Mouse (Mus musculus) cerebellum, adult 11-12 months (tissue): ENCODE results near the gene Mak.
"Not testable (repeated sequence)": the region's sequence is repeated elsewhere in the genome, so short reads cannot be mapped to it uniquely, and the experiment has no call there.

Source experiments
- DNase-seq: peaks from one replicate; pipeline ENCODE4 v3.0.0; 2022

Mak gene

GRCm38 (mm10) chr13:41067618-41068017, 11.9 kb downstream of the Mak start:
- no peak for DNase-seq

GRCm38 (mm10) chr13:41051965-41052364, 27.5 kb downstream of the Mak start:
- no peak for DNase-seq

GRCm38 (mm10) chr13:41047280-41047679, 32.2 kb downstream of the Mak start:
- no peak for DNase-seq

DNA sequence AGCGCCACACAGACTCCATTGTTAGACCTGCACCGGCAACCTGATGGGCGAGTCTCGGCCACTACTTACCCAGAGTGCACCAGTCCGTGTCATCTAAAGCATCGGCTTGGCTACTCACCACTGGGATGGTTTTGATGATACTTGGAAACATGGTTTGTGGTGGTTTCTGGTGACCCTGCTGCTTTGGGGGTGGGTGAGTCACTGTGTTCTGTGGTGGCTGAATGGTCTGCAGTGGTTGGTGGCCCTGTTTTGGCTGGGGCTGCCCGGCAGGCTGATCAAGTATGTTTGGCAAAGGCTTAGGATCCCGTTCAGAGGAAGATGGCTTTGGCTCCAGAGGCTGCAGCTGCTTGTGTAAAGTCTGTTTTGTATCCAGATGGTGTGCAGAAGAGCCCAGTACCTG, 33.6 kb downstream of the Mak start:
- no peak for DNase-seq

GRCm38 (mm10) chr13:41042511-41042910, 37.0 kb downstream of the Mak start:
- DNase-seq: no peak

DNA sequence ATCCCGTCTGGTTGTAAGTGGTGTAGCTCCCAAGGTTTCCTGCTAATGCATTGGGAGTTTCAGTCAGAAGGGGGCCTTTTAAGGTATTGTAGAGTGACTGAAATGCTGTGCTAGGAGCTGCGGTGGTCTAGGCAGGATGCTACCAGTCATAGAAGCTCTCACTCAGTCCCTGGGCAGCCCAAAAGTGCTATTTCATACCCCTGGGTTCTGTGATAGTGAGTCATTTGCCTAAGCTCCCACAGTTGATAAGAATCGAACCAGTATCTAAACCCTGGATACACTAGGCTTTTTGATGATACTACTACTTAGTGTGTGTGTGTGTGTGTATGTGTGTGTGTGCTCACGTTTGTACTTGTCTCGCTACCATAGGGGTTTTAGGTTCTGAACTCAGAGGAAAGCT, 49.4 kb downstream of the Mak start:
- no peak for DNase-seq

GRCm38 (mm10) chr13:41022099-41022498, 57.4 kb downstream of the Mak start:
- no peak for DNase-seq

DNA sequence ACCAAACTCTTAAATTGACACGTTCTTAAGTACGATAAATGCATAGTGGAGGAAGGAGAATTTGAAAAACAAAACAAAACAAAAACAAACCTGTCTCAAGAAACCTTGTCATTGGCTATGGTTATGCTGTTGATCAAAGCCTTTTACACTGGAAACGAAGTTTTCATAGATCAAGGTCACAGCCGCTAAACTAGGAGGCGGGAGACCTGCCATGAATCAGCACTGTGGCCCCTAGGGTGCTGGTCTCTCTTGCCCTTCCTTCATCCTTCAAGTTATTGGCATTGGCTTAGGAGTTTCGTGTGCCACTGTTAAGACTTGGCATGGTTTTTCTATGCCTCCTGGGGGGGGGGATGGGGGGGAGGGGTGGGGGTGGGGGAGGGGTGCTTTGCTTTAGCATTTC, 57.9 kb downstream of the Mak start:
- DNase-seq: no peak

GRCm38 (mm10) chr13:41020494-41020893, 59.0 kb downstream of the Mak start:
- DNase-seq: no peak

DNA sequence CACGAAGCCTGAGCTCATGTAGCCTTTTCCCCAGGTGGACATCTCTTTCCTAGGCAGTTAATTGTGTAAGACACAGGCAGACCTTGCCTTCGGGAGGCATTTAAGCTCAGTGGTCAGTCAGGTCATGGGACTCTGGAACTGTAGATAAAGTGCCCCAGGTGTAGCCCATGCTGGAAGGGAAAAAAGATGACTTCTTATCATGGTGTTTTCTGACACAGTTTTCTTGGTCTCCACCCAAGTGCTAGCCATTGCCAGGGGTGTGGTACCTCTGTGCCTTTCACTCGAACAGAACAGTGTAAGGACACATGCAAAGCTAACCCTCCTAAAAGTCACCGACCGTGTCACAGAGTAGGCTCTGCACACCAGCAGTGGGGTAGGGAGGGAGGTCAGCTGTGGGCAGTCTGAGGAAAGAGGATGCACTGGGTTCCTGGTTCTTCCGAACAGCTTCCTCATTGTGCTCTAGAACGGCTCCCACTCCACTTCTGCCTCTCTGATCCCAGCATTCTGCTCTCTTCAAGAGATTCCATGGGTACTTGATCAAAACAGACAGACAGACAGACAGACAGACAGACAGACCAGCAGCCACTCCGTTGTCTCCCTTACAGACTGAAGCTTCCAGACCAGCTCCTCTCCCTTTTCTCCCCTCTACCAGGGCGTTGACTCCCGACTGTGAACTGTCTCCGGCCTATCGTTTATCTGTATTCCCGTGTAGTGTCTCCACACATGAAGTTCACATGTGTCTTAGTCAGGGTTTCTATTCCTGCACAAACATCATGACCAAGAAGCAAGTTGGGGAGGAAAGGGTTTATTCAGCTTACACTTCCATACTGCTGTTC, 60.5 kb downstream of the Mak start:
- DNase-seq: no peak

DNA sequence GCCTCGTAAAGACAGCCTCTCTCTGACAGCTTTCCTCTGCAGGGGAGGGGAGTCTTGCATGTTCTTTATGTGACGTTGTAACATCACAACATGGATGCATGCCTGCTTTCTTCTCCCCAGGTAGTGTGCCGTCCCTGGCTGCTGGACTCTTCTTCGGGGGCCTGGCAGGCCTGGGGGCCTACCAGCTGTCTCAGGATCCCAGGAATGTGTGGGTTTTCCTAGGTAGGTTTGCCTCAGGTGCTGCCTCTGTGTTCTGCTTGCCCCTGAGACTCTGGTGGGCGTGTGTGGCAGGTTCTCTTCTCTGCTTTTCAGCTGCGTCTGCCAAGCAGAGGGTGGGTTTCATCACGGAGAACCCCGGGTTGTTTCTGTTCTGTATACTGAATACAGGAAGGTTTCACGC, 61.3 kb downstream of the Mak start:
- no peak for DNase-seq

GRCm38 (mm10) chr13:41017832-41018231, 61.7 kb downstream of the Mak start:
- no peak for DNase-seq

DNA sequence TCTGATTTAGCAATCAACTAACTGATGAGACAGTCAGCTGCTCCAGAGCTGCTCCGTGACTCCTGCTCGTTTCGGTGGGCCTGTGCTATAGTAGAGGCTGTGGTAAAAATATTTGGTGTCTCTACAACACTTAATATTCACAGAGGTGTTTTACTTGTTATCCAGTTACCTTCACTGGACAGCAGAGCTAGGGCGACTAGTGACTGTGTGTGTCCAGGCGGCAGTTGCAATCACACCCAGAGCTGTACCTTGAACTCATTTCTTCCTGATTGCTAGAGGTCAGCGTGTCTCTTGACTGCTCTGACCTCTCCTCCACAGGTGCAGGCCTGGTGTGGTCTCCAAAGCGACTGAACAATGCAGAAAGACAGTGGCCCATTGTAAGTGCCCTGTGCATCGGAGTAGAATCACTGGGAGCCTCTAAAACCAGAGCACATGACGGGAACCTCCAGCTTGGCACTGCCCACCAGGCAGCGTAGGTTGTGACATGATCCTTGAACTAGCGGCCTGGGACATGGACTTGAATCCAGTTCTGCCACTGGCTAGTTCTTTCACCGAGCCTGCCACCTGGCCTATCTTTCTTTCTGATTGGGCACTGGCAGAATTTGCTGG, 62.6 kb downstream of the Mak start:
- peak; percentile 18 for DNase-seq

DNA sequence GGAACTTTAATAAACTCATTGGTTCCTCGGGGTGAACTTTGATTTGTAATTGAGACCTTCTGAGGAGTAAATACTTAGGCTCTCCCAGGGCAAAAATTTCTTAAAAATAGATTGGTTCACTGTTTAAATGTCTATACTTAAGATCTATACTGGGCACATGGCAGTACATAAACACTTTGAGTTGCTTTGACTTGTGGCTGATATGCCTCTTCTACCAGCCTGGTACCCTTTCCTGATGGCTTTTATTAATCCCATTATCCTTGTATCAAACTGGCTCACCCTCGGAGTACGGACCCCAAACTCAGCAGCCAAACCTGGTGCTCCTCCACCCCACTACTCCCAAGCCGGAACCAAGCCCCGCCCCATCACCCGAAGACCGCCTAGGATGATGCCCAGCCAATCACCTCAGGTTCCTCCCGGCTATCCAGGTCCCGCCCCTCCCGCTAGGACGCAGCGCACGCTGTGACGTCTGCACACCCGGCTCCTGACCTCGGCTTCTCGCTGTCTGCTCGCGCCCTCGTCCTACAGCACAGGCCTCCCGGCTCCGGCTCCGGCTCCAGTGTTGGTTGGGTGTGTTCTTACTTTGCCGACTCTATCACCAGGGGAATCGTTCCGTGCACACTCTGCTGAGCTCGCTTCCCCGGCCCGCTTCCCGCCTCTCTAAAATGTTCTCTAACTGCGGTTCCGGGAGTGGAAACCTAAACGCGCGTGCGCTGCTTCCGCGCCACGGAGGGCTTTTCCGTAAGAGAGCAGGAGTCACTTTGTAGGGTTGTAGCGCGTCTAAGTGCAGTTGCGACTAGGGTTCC, 63.5 kb downstream of the Mak start, which contains the start of gene Tmem14c:
Gene Tmem14c (plus strand): TSS at position 464 of the 806 bp plus-strand sequence.
- peak; percentile 93 for DNase-seq

- DNase-seq: no peak
These were observed 70.6 kb downstream of the Mak start for GRCm38 (mm10) chr13:41008946-41009345.

- DNase-seq: no peak
These were observed 71.2 kb downstream of the Mak start for GRCm38 (mm10) chr13:41008271-41008670.

DNA sequence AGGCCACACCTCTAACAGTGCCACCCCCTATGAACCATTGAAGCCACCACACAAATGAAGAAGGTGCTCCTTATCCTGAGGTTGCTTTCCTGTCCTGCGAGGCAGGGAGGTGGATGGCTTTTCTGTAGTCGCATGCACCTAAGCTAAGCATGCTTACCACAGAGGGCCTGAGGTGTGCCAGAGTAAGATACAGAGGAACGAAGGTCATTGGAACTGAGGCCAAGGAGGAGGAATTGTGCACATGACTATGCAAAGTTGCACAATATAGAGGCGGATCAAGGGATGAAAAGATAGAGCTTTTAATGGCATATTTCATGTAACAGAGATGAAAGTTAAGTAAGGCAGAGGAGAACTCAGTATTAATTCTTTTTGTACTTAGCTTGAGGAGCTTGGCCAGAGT, 73.3 kb downstream of the Mak start:
- no peak for DNase-seq

DNA sequence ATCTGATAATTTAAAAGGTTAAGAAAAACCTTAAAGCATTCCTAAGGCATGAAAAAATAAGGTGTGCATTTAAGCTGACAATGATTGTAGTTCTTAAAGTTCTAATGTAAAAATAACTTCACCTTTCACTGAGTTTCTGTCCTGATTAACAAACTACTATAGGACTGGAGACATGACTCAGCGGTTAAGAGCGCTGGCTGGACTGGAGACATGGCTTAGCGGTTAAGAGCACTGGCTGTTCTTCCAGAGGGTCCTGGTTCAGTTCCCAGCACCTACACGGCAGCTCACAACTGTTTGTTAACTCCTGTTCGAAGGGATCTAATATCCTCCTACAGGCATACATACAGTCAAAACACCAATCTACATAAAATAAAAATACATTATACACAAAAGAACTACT, 77.5 kb downstream of the Mak start:
- DNase-seq: no peak

DNA sequence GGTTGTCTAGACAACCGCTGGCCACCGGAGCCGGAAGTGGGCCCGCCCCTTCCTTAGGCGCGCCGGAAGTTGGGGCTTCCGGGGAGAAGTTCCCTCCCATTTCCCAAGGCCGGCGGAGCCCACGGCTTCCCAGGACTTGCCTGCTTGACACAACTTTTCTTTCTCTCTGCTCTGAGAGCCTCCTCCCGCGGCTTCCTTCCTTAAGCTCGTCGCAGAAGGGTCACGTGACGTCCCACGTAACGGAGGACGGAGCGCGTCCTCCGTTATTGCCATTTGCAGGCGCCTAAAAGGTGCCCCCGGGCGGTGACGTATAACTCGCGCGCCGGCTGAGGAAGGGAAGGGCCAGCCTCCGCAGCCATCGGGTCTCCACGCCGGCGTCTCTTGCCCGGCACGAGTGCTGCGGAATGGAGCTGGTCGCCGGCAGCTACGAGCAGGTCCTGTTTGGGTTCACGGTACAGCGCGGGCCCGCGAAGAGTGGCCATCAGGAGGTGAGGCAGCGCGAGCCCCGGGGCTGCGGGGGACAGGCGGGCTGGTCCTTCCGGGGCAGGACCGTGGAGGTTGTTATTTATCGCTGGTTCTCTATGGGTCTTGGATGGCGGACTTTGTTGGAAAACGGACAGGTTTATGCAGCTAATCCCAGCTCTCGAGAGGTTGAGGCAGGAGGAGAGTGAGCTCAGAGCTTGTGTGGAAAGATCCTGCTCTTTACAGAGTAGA, 78.4 kb downstream of the Mak start, which contains the start of gene Pak1ip1:
Gene Pak1ip1 (plus strand): TSS at position 98 of the 714 bp plus-strand sequence.
- peak; percentile 92 for DNase-seq

- peak; percentile 53 for DNase-seq
These were observed 79.2 kb downstream of the Mak start for GRCm38 (mm10) chr13:41000140-41000925.

DNA sequence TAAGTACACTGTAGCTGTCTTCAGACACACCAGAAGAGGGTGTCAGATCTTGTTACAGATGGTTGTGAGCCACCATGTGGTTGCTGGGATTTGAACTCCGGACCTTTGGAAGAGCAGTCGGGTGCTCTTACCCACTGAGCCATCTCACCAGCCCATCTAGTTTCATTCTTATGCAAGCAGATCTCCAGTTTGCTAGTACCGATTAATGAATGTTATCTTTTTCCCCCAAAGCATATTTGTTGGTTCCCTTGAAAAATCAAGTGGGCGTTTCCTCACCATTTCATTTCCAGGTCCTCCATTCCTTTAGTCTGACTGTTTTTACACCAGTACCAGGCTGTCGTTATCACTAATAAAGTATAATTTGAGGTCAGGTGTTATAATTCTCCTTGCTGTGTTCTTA, 81.0 kb downstream of the Mak start:
- DNase-seq: not testable (repeated sequence)
